Mouse (Mus musculus): Measurements from ENCODE around the gene Krtap26-1.

GRCm38 (mm10) chr16:88647358-88647846 lies at the start of gene Krtap26-1:
- TF ChIP-seq CTCF (IDR thresholded peaks at IDR 0.05; ENCODE audit: extremely low read depth, insufficient read depth, low read length) (no peak), POLR2A (IDR thresholded peaks at IDR 0.05; ENCODE audit: extremely low read depth, insufficient read depth, low read length) (no peak)
